Mouse (Mus musculus): ENCODE measurements at regions not wholly inside any gene's neighbourhood (a gene's known extent, or its start where the extent isn't known, plus 50 kb on each side); places are given as distances from the start of the nearest gene placed in this dataset.
"Not testable (repeated sequence)": the region's sequence is repeated elsewhere in the genome, so short reads cannot be mapped to it uniquely, and the experiment has no call there.

GRCm38 (mm10) chr10:14314004-14314581, 231.4 kb downstream of the Adgrg6 start:
- TF ChIP-seq CTCF (IDR thresholded peaks at IDR 0.05; ENCODE audit: control insufficient read depth, insufficient read depth, insufficient replicate concordance, low read depth, low read length) (no peak), POLR2A (IDR thresholded peaks at IDR 0.05; ENCODE audit: control insufficient read depth, low read depth, low read length) (no peak)
- no peaks in the 10 kb centered on the region for H3K4me1 ChIP-seq (ENCODE audit: control insufficient read depth, insufficient read depth, low read length)

DNA sequence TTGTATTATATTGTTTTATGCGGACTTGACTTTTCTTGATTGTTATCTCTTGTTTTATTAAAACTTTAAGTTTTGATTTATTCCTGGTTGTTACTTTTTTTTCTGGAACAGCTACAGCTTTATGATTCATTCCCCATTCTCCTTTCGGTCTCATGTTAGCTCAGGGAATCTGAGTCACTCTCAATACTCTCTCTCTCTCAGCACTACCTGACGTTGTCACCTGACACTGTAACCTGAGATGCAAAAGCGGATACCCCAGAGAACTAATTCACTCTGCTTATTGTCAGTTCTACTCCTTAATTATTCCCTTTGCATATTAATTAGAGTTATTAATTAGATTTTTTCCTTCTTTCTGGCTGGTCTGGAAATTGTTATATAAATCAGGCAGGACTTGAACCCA, 232.5 kb downstream of the Adgrg6 start:
- no peaks in the 10 kb centered on the region for H3K4me1 ChIP-seq (ENCODE audit: control insufficient read depth, insufficient read depth, low read length)
- TF ChIP-seq POLR2A (IDR thresholded peaks at IDR 0.05; ENCODE audit: control insufficient read depth, low read depth, low read length): no peak
- TF ChIP-seq CTCF (IDR thresholded peaks at IDR 0.05; ENCODE audit: control insufficient read depth, insufficient read depth, insufficient replicate concordance, low read depth, low read length): no peak
- H3K27me3 ChIP-seq (ENCODE audit: control insufficient read depth, insufficient read depth, low read length): no peaks in the 10 kb centered on the region
- no peaks in the 10 kb centered on the region for H3K36me3 ChIP-seq (ENCODE audit: control insufficient read depth, insufficient read depth, low read length)
- H3K27ac ChIP-seq (ENCODE audit: control insufficient read depth, insufficient read depth, low read depth, low read length): no peak overlapping the region
- no peak overlapping the region for H3K4me3 ChIP-seq (ENCODE audit: control insufficient read depth, low read depth, low read length)

More at GRCm38 (mm10) chr10:14314004-14314581, 231.4 kb downstream of the Adgrg6 start:
- Histone ChIP-seq H3K4me3 (ENCODE audit: control insufficient read depth, low read depth, low read length) (no peak overlapping the region), H3K27me3 (ENCODE audit: control insufficient read depth, insufficient read depth, low read length) (no peaks in the 10 kb centered on the region), H3K36me3 (ENCODE audit: control insufficient read depth, insufficient read depth, low read length) (no peaks in the 10 kb centered on the region), H3K27ac (ENCODE audit: control insufficient read depth, insufficient read depth, low read depth, low read length) (no peak overlapping the region)

- Histone ChIP-seq H3K4me1 (ENCODE audit: control insufficient read depth, insufficient read depth, low read length) (no peaks in the 10 kb centered on the region), H3K36me3 (ENCODE audit: control insufficient read depth, insufficient read depth, low read length) (no peaks in the 10 kb centered on the region), H3K27ac (ENCODE audit: control insufficient read depth, insufficient read depth, low read depth, low read length) (no peak overlapping the region), H3K27me3 (ENCODE audit: control insufficient read depth, insufficient read depth, low read length) (no peaks in the 10 kb centered on the region), H3K4me3 (ENCODE audit: control insufficient read depth, low read depth, low read length) (no peak overlapping the region)
- TF ChIP-seq POLR2A (IDR thresholded peaks at IDR 0.05; ENCODE audit: control insufficient read depth, low read depth, low read length): no peak
- no peak for TF ChIP-seq CTCF (IDR thresholded peaks at IDR 0.05; ENCODE audit: control insufficient read depth, insufficient read depth, insufficient replicate concordance, low read depth, low read length)
These were observed 233.5 kb downstream of the Adgrg6 start for GRCm38 (mm10) chr10:14311962-14312361.

DNA sequence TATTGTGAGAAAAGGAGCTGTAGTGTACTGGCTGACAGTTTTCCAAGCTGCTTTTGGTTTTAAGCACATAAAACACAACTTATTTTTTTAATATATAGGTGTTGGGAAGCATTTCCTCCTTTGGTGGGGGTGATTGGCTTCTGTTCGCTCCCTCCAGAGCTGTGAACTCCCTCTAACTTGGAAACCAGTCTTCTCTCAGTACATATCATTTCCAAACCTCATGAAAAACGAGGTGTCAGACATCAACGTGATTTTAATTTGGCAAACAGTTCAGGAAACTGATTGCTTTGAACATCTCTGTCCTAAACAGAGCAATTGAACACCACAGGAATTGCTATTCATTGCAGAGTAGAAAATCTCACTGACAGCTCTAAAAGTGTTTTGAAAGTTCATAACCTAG, 238.6 kb downstream of the Adgrg6 start:
- Histone ChIP-seq H3K4me3 (ENCODE audit: control insufficient read depth, low read depth, low read length) (no peak overlapping the region), H3K36me3 (ENCODE audit: control insufficient read depth, insufficient read depth, low read length) (no peaks in the 10 kb centered on the region), H3K4me1 (ENCODE audit: control insufficient read depth, insufficient read depth, low read length) (no peaks in the 10 kb centered on the region), H3K27ac (ENCODE audit: control insufficient read depth, insufficient read depth, low read depth, low read length) (no peak overlapping the region), H3K27me3 (ENCODE audit: control insufficient read depth, insufficient read depth, low read length) (no peaks in the 10 kb centered on the region)
- TF ChIP-seq POLR2A (IDR thresholded peaks at IDR 0.05; ENCODE audit: control insufficient read depth, low read depth, low read length) (no peak), CTCF (IDR thresholded peaks at IDR 0.05; ENCODE audit: control insufficient read depth, insufficient read depth, insufficient replicate concordance, low read depth, low read length) (no peak)

GRCm38 (mm10) chr10:14303476-14303875, 242.0 kb downstream of the Adgrg6 start:
- H3K27me3 ChIP-seq (ENCODE audit: control insufficient read depth, insufficient read depth, low read length): no peaks in the 10 kb centered on the region
- H3K27ac ChIP-seq (ENCODE audit: control insufficient read depth, insufficient read depth, low read depth, low read length): no peak overlapping the region
- no peak overlapping the region for H3K4me3 ChIP-seq (ENCODE audit: control insufficient read depth, low read depth, low read length)
- TF ChIP-seq CTCF (IDR thresholded peaks at IDR 0.05; ENCODE audit: control insufficient read depth, insufficient read depth, insufficient replicate concordance, low read depth, low read length) (no peak), POLR2A (IDR thresholded peaks at IDR 0.05; ENCODE audit: control insufficient read depth, low read depth, low read length) (no peak)
- H3K36me3 ChIP-seq (ENCODE audit: control insufficient read depth, insufficient read depth, low read length): no peaks in the 10 kb centered on the region
- H3K4me1 ChIP-seq (ENCODE audit: control insufficient read depth, insufficient read depth, low read length): no peaks in the 10 kb centered on the region

GRCm38 (mm10) chr10:14296147-14296546, 249.3 kb downstream of the Adgrg6 start:
- Histone ChIP-seq H3K4me3 (ENCODE audit: control insufficient read depth, low read depth, low read length) (no peak overlapping the region), H3K36me3 (ENCODE audit: control insufficient read depth, insufficient read depth, low read length) (no peaks in the 10 kb centered on the region)
- TF ChIP-seq CTCF (IDR thresholded peaks at IDR 0.05; ENCODE audit: control insufficient read depth, insufficient read depth, insufficient replicate concordance, low read depth, low read length): no peak

GRCm38 (mm10) chr10:14292701-14293100, 252.8 kb downstream of the Adgrg6 start:
- not testable (repeated sequence) for H3K27ac ChIP-seq (ENCODE audit: control insufficient read depth, insufficient read depth, low read depth, low read length); H3K36me3 ChIP-seq (ENCODE audit: control insufficient read depth, insufficient read depth, low read length); H3K4me1 ChIP-seq (ENCODE audit: control insufficient read depth, insufficient read depth, low read length); H3K27me3 ChIP-seq (ENCODE audit: control insufficient read depth, insufficient read depth, low read length); H3K4me3 ChIP-seq (ENCODE audit: control insufficient read depth, low read depth, low read length)

More at GRCm38 (mm10) chr10:14296147-14296546, 249.3 kb downstream of the Adgrg6 start:
- Histone ChIP-seq H3K27me3 (ENCODE audit: control insufficient read depth, insufficient read depth, low read length) (no peaks in the 10 kb centered on the region), H3K27ac (ENCODE audit: control insufficient read depth, insufficient read depth, low read depth, low read length) (no peak overlapping the region), H3K4me1 (ENCODE audit: control insufficient read depth, insufficient read depth, low read length) (no peaks in the 10 kb centered on the region)

GRCm38 (mm10) chr10:14287551-14287950, 257.9 kb downstream of the Adgrg6 start:
- H3K36me3 ChIP-seq (ENCODE audit: control insufficient read depth, insufficient read depth, low read length): no peaks in the 10 kb centered on the region
- H3K4me3 ChIP-seq (ENCODE audit: control insufficient read depth, low read depth, low read length): no peak overlapping the region

More at GRCm38 (mm10) chr10:14287551-14287950, 257.9 kb downstream of the Adgrg6 start:
- TF ChIP-seq CTCF (IDR thresholded peaks at IDR 0.05; ENCODE audit: control insufficient read depth, insufficient read depth, insufficient replicate concordance, low read depth, low read length) (no peak), POLR2A (IDR thresholded peaks at IDR 0.05; ENCODE audit: control insufficient read depth, low read depth, low read length) (no peak)
- H3K27me3 ChIP-seq (ENCODE audit: control insufficient read depth, insufficient read depth, low read length): no peaks in the 10 kb centered on the region
- H3K27ac ChIP-seq (ENCODE audit: control insufficient read depth, insufficient read depth, low read depth, low read length): no peak overlapping the region
- no peaks in the 10 kb centered on the region for H3K4me1 ChIP-seq (ENCODE audit: control insufficient read depth, insufficient read depth, low read length)
